Mouse (Mus musculus) CD4-positive naive resting alpha-beta T cell, adult 57 days (primary cell): Measurements from ENCODE around the gene Atg13. TPM values are rescaled to one million over a fixed set of nuclear protein-coding genes. Genes with fewer than 3 reads are reported as not detected.

Experiments used
- total RNA-seq: library from RNA; stranded (reverse); gene quantifications from one replicate; pipeline ENCODE4 v1.2.4, GENCODE M21; 2023

Atg13 gene
- 42.2 TPM for total RNA-seq

GRCm38 (mm10) chr2:91710272-91711234 is at the start of gene Atg13, which contains the start of gene Harbi1:
Atg13 (minus strand) TSS chr2:91710576.
Harbi1 (plus strand) TSS chr2:91710852.

GRCm38 (mm10) chr2:91729971-91730821 is 19.8 kb upstream of the Atg13 start, which contains the start of gene Ambra1:
Ambra1 (plus strand) TSS chr2:91730134.

GRCm38 (mm10) chr2:91649553-91650359 is 60.6 kb downstream of the Atg13 start, which contains the start of the genes Zfp408 and Arhgap1:
Zfp408 (minus strand) TSS chr2:91649791.
Arhgap1 (plus strand) TSS chr2:91649860.

GRCm38 (mm10) chr2:91636229-91636628 is 74.1 kb downstream of the Atg13 start, which contains the start of gene F2:
F2 (minus strand) TSS chr2:91636414.

Other genes starting within 250 kb of the Atg13 start
- gene Ckap5, start 183.8 kb downstream of the Atg13 start, total RNA-seq: 28.7 TPM
- gene F2, start 74.2 kb downstream of the Atg13 start, total RNA-seq: 0.38 TPM
- gene Zfp408, start 60.8 kb downstream of the Atg13 start, total RNA-seq: 23.3 TPM
- 124 TPM for gene Arhgap1, start 60.7 kb downstream of the Atg13 start, total RNA-seq
- 10.4 TPM for gene Harbi1, start 276 bp upstream of the Atg13 start, total RNA-seq
- 70.7 TPM for gene Ambra1, start 19.6 kb upstream of the Atg13 start, total RNA-seq
- 1.6 TPM for gene Chrm4, start 216.7 kb upstream of the Atg13 start, total RNA-seq
- gene Mdk, start 221.7 kb upstream of the Atg13 start, total RNA-seq: 7.3 TPM
- 0.59 TPM for gene Gm9821, start 235.1 kb upstream of the Atg13 start, total RNA-seq